Mouse (Mus musculus) lung, embryonic 16.5 days (tissue): Measurements from ENCODE around the gene Hist1h2bm. TPM values are rescaled to one million over a fixed set of nuclear protein-coding genes. Genes with fewer than 3 reads are reported as not detected.
"Not testable (repeated sequence)": the region's sequence is repeated elsewhere in the genome, so short reads cannot be mapped to it uniquely, and the experiment has no call there.

Experiments used
- ATAC-seq: fragments of 200-750 bp; cut with Nextera tagmentation; 2 replicates; pipeline ENCODE4 v1.8.0; 2017; ENCODE audit warnings: low read depth, mild to moderate bottlenecking, moderate library complexity
- H3K27ac ChIP-seq: fragments of 300-500 bp; sonication (generic); 2 replicates; pipeline ENCODE4 v1.5.1; 2014; ENCODE audit warnings: mild to moderate bottlenecking, control low read depth, low read length
- H3K27me3 ChIP-seq: fragments of 300-500 bp; sonication (generic); 2 replicates; pipeline ENCODE4 v1.6.1; 2014; ENCODE audit warnings: low read depth, low read length, mixed read lengths; ENCODE audit not compliant: control insufficient read depth, insufficient read depth
- H3K36me3 ChIP-seq: fragments of 300-500 bp; sonication (generic); 2 replicates; pipeline ENCODE4 v1.6.1; 2014; ENCODE audit warnings: low read length; ENCODE audit not compliant: control insufficient read depth, insufficient read depth
- H3K4me1 ChIP-seq: fragments of 300-500 bp; sonication (generic); replicated peaks from 2 replicates; pipeline ENCODE4 v1.6.1; 2014; ENCODE audit warnings: low read length, mixed read lengths; ENCODE audit not compliant: control insufficient read depth, insufficient read depth
- H3K4me2 ChIP-seq: fragments of 300-500 bp; sonication (generic); 2 replicates; pipeline ENCODE4 v1.6.1; 2014; ENCODE audit warnings: low read depth, low read length, control low read depth
- H3K4me3 ChIP-seq: fragments of 300-500 bp; sonication (generic); 2 replicates; pipeline ENCODE4 v1.5.1; 2014; ENCODE audit warnings: mild to moderate bottlenecking, low read length, control low read depth
- H3K9ac ChIP-seq: fragments of 300-500 bp; sonication (generic); 2 replicates; pipeline ENCODE4 v1.6.1; 2014; ENCODE audit warnings: low read length, control low read depth
- H3K9me3 ChIP-seq: fragments of 300-500 bp; sonication (generic); 2 replicates; pipeline ENCODE4 v1.6.1; 2016; ENCODE audit warnings: low read length; ENCODE audit not compliant: control insufficient read depth
- WGBS: fragments of 180-500 bp; shearing (Covaris S2); extraction: QIAGEN DNeasy Blood & Tissue Kit; methylation state at CpG from one replicate; pipeline ENCODE4 v1.1.7; 2014; 5-methylcytosine and 5-hydroxymethylcytosine counted together
- polyA plus RNA-seq: library from polyadenylated mRNA; unstranded; fragments of >200 nt; fragmentation: Nextera tagmentation; extraction: Ambion mirVana; gene quantifications from 2 replicates; pipeline ENCODE4 v1.2.1, GENCODE M21; 2015

Hist1h2bm gene
- 4.9 and 5.8 TPM in 2 replicates for polyA plus RNA-seq

- not testable (repeated sequence) for H3K27me3 ChIP-seq, H3K36me3 ChIP-seq, H3K9me3 ChIP-seq
- peak within 1 kb of the TSS; percentile 93 for H3K27ac ChIP-seq
- WGBS: 0% methylated on average over 33 of the region's 37 CpGs
- ATAC-seq: peak; percentile 97
- H3K9ac ChIP-seq: peak within 1 kb of the TSS; percentile 64
- peaks cover 24% of the 10 kb centered on the region for H3K4me1 ChIP-seq
- peak within 1 kb of the TSS; percentile 58 for H3K4me2 ChIP-seq
- H3K4me3 ChIP-seq: peak within 1 kb of the TSS; percentile 46
Measured at GRCm38 (mm10) chr13:21721757-21722372, at the start of gene Hist1h2bm. Gene Hist1h2bm, plus strand, starts transcription at chr13:21722044.

GRCm38 (mm10) chr13:21677305-21677704, 44.5 kb upstream of the Hist1h2bm start, which contains the start of gene Olfr1360:
Gene Olfr1360, minus strand, starts transcription at chr13:21677405.
- H3K9ac ChIP-seq: no peak within 1 kb of the TSS
- H3K9me3 ChIP-seq: no peaks in the 10 kb centered on the region
- H3K36me3 ChIP-seq: no peaks in the 10 kb centered on the region
- no peaks in the 10 kb centered on the region for H3K4me1 ChIP-seq
- H3K4me3 ChIP-seq: no peak within 1 kb of the TSS
- no peaks in the 10 kb centered on the region for H3K27me3 ChIP-seq
- H3K4me2 ChIP-seq: no peak within 1 kb of the TSS
- 88% methylated on average over 2 of the region's 2 CpGs for WGBS
- no peak within 1 kb of the TSS for H3K27ac ChIP-seq
- ATAC-seq: no peak

GRCm38 (mm10) chr13:21697811-21698210, 24.0 kb upstream of the Hist1h2bm start, which contains the start of gene Olfr1359:
Gene Olfr1359, plus strand, starts transcription at chr13:21698111.
- Histone ChIP-seq H3K4me1 (no peaks in the 10 kb centered on the region), H3K27me3 (no peaks in the 10 kb centered on the region), H3K9me3 (no peaks in the 10 kb centered on the region), H3K27ac (no peak within 1 kb of the TSS), H3K9ac (no peak within 1 kb of the TSS), H3K4me2 (no peak within 1 kb of the TSS), H3K4me3 (no peak within 1 kb of the TSS), H3K36me3 (no peaks in the 10 kb centered on the region)
- ATAC-seq: no peak

- H3K9me3 ChIP-seq: no peaks in the 10 kb centered on the region
- H3K4me2 ChIP-seq: no peak overlapping the region
- WGBS: 66% methylated on average over 4 of the region's 4 CpGs
- no peak overlapping the region for H3K4me3 ChIP-seq
- H3K27me3 ChIP-seq: no peaks in the 10 kb centered on the region
- ATAC-seq: no peak
- no peak overlapping the region for H3K9ac ChIP-seq
- no peak overlapping the region for H3K27ac ChIP-seq
- peaks cover 2% of the 10 kb centered on the region; the same call in 1 of the 2 replicates for H3K4me1 ChIP-seq
- H3K36me3 ChIP-seq: no peaks in the 10 kb centered on the region
Measured at GRCm38 (mm10) chr13:21706669-21707068, 15.2 kb upstream of the Hist1h2bm start.

GRCm38 (mm10) chr13:21710031-21710711, 11.7 kb upstream of the Hist1h2bm start:
- H3K4me3 ChIP-seq: peak overlapping the region; percentile 78
- no peaks in the 10 kb centered on the region for H3K9me3 ChIP-seq
- H3K4me2 ChIP-seq: peak overlapping the region; percentile 48
- ATAC-seq: peak; percentile 82
- H3K27me3 ChIP-seq: no peaks in the 10 kb centered on the region
- H3K4me1 ChIP-seq: peaks cover 7% of the 10 kb centered on the region
- no peaks in the 10 kb centered on the region for H3K36me3 ChIP-seq
- H3K27ac ChIP-seq: peak overlapping the region; percentile 91
- H3K9ac ChIP-seq: peak overlapping the region; percentile 76
- WGBS: under 1% methylated on average over 32 of the region's 32 CpGs

GRCm38 (mm10) chr13:21710821-21711525, 10.9 kb upstream of the Hist1h2bm start:
- ATAC-seq: peak; percentile 78
- 1% methylated on average over 22 of the region's 22 CpGs for WGBS
- peak overlapping the region; percentile 60 for H3K4me3 ChIP-seq
- H3K9me3 ChIP-seq: no peaks in the 10 kb centered on the region
- H3K27ac ChIP-seq: 0 out of 2 replicates have a peak overlapping the region, but pooled peaks have one; percentile 37
- peak overlapping the region; percentile 78 for H3K4me2 ChIP-seq
- no peaks in the 10 kb centered on the region for H3K36me3 ChIP-seq
- peaks cover 11% of the 10 kb centered on the region for H3K4me1 ChIP-seq
- peak overlapping the region; percentile 51 for H3K9ac ChIP-seq
- H3K27me3 ChIP-seq: no peaks in the 10 kb centered on the region

GRCm38 (mm10) chr13:21711698-21712097, 10.1 kb upstream of the Hist1h2bm start:
- Histone ChIP-seq H3K4me1 (peaks cover 11% of the 10 kb centered on the region), H3K4me3 (peak overlapping the region; percentile 60)

GRCm38 (mm10) chr13:21714725-21715124, 7.1 kb upstream of the Hist1h2bm start:
- Histone ChIP-seq H3K27me3 (no peaks in the 10 kb centered on the region), H3K4me2 (peak overlapping the region; percentile 59), H3K4me3 (peak overlapping the region; percentile 51), H3K9me3 (no peaks in the 10 kb centered on the region), H3K4me1 (peaks cover 21% of the 10 kb centered on the region), H3K27ac (peak overlapping the region; percentile 93), H3K9ac (peak overlapping the region; percentile 72), H3K36me3 (no peaks in the 10 kb centered on the region)
- no peak for ATAC-seq
- WGBS: 0% methylated on average over 7 of the region's 7 CpGs

More at GRCm38 (mm10) chr13:21711698-21712097, 10.1 kb upstream of the Hist1h2bm start:
- Histone ChIP-seq H3K4me2 (peak overlapping the region; percentile 78), H3K27me3 (no peaks in the 10 kb centered on the region), H3K9me3 (no peaks in the 10 kb centered on the region), H3K27ac (no peak overlapping the region), H3K36me3 (no peaks in the 10 kb centered on the region), H3K9ac (peak overlapping the region; percentile 51)
- ATAC-seq: no peak
- WGBS: 25% methylated on average over 4 of the region's 4 CpGs
